In the genomic region with DNA sequence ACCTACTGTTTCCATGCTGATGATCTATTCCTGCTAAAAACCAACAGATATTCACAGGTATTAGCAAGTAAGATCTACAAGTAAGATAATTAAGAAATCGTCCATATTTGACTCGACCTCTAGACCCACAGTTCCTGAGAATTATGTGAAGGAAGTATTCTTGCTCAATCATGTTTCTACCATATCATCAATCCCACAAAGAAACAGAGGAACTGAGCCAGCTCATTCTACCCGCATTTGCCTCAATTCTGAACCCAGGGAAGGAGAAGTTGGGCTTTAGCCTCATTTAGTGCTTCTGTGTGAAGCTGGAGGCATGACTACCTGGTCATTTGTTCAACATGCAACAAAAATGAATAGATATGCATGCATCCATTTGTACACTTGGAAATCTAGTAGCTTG, we compare ENCODE assay signal across 13 mouse cellular contexts.
"Had no signal": no experiment of that assay in that cellular context is flagged by ENCODE, and none has a peak within 500 bp of the region (broad histone marks: within the 10 kb centered on the region; RNA-seq: fewer than 3 reads in every experiment).

No protein-coding gene starts in this region.

- H3K36me3 ChIP-seq: intestine, embryonic 15.5 days; kidney, embryonic 15.5 days; limb, embryonic 10.5 days; liver, embryonic 13.5 days; midbrain, embryonic 12.5 days; neural tube, embryonic 15.5 days had no signal

- H3K4me1 ChIP-seq: intestine, embryonic 15.5 days; kidney, embryonic 15.5 days; limb, embryonic 10.5 days; midbrain, embryonic 12.5 days; neural tube, embryonic 15.5 days had no signal

- DNase-seq: kidney, adult 2 months; kidney, postnatal 14 days; liver, embryonic 13.5 days; liver, postnatal 0 days; thymus, postnatal 4 days had no signal

- H3K27ac ChIP-seq: intestine, embryonic 15.5 days; kidney, embryonic 15.5 days; limb, embryonic 10.5 days; liver, embryonic 13.5 days; midbrain, embryonic 12.5 days; neural tube, embryonic 15.5 days; stomach, postnatal 0 days had no signal

- H3K9me3 ChIP-seq: intestine, embryonic 15.5 days; kidney, embryonic 15.5 days; limb, embryonic 10.5 days; liver, embryonic 13.5 days; midbrain, embryonic 12.5 days; neural tube, embryonic 15.5 days had no signal

- H3K4me3 ChIP-seq: intestine, embryonic 15.5 days; kidney, embryonic 15.5 days; limb, embryonic 10.5 days; liver, embryonic 13.5 days; midbrain, embryonic 12.5 days; myocyte; neural tube, embryonic 15.5 days had no signal

- ATAC-seq: intestine, embryonic 15.5 days; liver, postnatal 0 days; midbrain, embryonic 16.5 days had no signal

- H3K27me3 ChIP-seq: intestine, embryonic 15.5 days; kidney, embryonic 15.5 days; liver, embryonic 13.5 days; midbrain, embryonic 12.5 days; neural tube, embryonic 15.5 days had no signal

- H3K4me2 ChIP-seq: intestine, embryonic 15.5 days; kidney, embryonic 15.5 days; liver, embryonic 13.5 days; midbrain, embryonic 12.5 days; neural tube, embryonic 15.5 days had no signal

- H3K9ac ChIP-seq: intestine, embryonic 15.5 days; kidney, embryonic 15.5 days; liver, embryonic 13.5 days; liver, postnatal 0 days; midbrain, embryonic 12.5 days; neural tube, embryonic 15.5 days had no signal
